Mouse (Mus musculus) 416B (cell line): Measurements from ENCODE around the gene Urb2.
A peak's percentile ranks its signal among the peaks of the same experiment; 100 is the strongest.
"Not testable (repeated sequence)": the region's sequence is repeated elsewhere in the genome, so short reads cannot be mapped to it uniquely, and the experiment has no call there.

Source experiments
- DNase-seq: peaks from one replicate; pipeline ENCODE4 v3.0.0; 2011; ENCODE audit warnings: low read depth

Urb2 gene

DNA sequence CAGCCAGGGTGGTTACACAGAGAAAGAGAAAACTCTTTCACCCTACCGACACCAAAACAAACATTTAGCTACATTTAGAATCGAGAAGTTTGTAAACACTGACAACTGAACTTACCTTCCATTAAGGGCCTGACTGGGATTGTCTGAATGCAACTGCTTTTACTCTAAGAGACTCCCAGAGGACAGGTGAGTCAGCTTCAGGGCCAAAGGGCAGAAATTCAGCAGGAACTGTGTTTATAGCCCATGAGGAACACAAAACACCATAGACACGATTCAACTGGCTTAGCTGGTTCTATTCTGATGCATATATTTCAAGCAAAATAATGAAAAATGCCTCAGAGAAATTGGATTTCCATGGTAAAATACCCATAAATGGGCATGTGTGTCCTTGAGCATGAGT is 6.6 kb upstream of the Urb2 start:
- no peak for DNase-seq

GRCm38 (mm10) chr8:124019782-124020181 is 1.5 kb upstream of the Urb2 start:
- peak; percentile 70 for DNase-seq

DNA sequence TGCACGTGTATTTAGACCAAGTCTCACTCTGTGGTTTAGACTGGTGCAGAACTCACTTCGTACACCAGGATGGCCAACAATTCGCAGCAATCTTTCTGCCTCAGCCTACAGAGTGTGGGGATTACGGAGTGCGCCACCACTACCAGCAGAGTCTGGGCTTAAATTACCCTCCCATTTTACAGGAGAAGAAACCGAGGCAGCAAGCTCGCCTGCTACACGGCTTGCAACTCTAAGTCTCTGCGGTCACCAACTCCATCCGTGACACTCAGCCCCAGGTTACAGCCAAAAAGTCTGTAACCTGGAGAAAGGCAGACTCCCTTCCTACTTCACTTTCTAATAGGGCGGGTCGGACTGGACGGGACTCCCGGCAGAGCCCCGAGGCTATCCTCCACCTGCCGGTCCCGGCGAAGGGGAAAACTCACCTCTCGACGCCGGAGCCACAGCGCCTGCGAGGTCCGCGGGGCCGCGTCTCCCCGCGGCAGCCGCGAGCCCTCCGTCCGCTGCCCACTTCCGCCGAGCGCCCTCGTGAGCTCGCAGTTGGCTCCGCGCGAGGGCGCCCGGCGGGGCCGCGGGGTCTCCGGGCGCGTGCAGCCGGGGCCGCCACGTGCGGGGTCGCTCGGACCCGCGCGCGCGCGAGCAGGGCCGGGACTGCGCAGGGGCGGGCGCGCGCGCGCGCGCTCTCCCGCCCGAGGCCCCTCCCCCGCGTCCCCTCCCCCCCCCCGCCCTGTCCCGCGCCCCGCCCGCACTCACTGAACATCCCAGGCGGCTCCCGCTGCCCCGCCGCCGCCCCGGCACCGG is 670 bp upstream of the Urb2 start:
- DNase-seq, result peak; percentile 73

GRCm38 (mm10) chr8:124026265-124026664 is 5.0 kb downstream of the Urb2 start:
- DNase-seq, result not testable (repeated sequence)

DNA sequence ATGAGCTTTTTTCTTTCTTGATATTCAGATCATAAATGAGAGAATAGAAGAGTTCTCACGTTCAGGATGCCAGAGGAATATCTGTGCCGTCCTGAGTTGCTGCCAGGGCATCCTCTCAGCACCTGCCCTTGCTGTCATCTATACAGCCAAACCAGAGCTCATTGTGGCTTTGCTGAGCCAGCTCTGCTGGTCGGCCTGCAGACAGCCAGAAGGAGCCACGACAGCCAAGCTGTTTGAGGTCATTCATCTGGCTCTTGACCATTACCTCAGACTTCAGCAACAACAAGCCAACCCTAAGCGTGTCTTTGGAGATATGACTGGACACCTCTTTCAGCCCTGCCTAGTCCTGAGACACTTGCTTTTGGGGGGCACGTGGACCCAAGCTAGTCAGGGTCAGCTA is 6.5 kb downstream of the Urb2 start:
- DNase-seq, result no peak

DNA sequence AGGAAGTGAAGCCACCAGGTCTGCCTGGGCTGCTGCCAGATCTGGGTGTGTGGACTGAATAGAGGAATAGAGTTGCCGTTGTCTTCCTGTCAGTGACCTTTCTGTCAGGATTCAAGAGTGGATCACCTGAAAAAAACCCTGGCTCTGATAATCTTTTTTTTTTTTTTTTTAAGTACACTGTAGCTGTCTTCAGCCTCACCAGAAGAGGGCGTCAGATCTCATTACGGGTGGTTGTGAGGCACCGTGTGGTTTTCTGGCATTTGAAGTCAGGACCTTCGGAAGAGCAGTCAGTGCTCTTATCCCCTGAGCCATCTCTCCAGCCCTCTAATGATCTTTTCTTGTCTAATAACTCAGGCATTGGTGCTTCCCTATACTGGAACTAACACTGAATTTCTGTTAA is 12.1 kb downstream of the Urb2 start:
- peak; percentile 45 for DNase-seq

DNA sequence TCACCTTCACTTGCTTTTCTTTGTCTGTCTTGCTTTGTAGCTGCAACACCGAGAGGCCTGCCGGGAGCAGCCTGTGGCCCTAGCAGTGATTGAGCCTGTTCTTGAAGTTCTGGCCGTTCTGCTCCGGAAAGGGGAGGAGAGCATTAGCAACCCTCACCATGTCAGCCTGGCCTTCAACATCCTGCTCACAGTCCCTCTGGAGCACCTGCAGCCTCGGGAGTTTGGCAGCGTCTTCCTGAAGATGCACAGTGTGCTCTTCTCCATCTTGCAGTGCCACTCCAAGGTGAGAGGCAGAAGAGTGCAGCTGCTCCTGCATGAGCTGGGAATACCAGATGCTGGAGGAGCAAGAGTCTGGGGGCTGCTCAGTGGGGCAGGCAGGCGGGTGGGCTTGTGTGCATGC is 16.8 kb downstream of the Urb2 start:
- DNase-seq, result no peak

- DNase-seq, result no peak
These were observed 18.0 kb downstream of the Urb2 start for GRCm38 (mm10) chr8:124039351-124039750.

GRCm38 (mm10) chr8:124042201-124042600 is 20.9 kb downstream of the Urb2 start:
- no peak for DNase-seq

DNA sequence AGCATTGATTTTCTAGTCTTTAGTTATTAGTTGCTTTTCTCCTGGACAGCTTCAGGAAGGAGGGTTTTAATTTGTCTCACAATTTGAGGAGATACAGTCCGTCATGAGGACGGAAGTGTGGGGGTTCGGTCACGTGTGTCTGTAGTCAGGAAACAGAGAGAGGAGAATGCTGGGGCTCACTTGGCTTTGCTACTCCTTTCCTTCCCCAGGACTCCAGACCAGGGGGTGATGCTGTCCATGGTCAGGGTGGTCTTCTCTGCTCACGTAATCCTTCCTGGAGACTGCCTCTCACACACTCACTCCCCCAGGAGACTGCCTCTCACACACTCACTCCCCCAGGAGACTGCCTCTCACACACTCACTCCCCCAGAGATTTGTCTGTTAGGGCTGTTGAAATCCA is 23.1 kb downstream of the Urb2 start:
- no peak for DNase-seq

- DNase-seq, result no peak
These were observed 23.6 kb downstream of the Urb2 start for GRCm38 (mm10) chr8:124044931-124045330.

DNA sequence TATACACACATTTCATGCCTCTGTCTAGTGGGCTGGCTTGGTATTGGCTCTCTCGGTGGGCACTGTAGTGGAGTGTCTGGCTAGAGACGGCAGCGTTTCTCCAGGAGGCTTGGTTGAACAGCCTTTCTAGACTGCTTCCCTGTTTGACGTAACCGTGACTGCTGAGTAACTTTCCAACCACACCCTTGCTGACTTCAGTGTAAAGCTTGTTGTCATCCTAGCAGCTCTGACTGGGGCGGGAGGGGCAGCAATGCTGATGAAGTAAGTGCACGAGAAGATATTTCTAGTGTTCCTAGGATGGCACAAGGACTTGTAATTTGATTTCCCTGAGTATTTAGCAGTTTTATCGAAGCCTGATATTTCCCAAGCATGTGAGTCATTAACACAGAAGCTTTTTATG is 24.5 kb downstream of the Urb2 start:
- peak; percentile 27 for DNase-seq

GRCm38 (mm10) chr8:124052110-124052509 is 30.8 kb downstream of the Urb2 start:
- peak; percentile 68 for DNase-seq

DNA sequence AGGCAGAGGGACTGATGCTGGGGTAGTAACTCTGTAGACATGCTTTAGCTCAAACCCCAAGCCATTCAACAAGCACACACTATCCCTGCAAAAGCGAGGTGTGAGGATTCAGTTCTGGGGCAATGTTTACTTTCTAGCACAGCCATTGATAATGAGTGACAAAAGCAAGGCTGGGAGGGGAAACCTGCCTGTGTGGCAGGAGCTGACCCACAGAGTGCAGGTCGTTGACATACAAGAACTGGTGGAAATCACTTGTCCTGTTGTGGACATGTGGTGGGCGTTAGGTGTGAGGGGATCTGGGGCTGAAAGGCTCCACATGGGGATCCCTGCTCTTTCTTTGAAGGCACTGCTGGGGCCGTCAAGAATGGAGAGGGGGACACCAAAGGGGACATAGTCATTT is 31.3 kb downstream of the Urb2 start:
- DNase-seq, result no peak

GRCm38 (mm10) chr8:124056832-124057655 is 35.7 kb downstream of the Urb2 start:
- DNase-seq, result peak; percentile 33

GRCm38 (mm10) chr8:124066325-124067058 is 45.2 kb downstream of the Urb2 start:
- DNase-seq, result peak; percentile 95

GRCm38 (mm10) chr8:124067059-124067750 is 45.9 kb downstream of the Urb2 start:
- DNase-seq, result peak; percentile 11

DNA sequence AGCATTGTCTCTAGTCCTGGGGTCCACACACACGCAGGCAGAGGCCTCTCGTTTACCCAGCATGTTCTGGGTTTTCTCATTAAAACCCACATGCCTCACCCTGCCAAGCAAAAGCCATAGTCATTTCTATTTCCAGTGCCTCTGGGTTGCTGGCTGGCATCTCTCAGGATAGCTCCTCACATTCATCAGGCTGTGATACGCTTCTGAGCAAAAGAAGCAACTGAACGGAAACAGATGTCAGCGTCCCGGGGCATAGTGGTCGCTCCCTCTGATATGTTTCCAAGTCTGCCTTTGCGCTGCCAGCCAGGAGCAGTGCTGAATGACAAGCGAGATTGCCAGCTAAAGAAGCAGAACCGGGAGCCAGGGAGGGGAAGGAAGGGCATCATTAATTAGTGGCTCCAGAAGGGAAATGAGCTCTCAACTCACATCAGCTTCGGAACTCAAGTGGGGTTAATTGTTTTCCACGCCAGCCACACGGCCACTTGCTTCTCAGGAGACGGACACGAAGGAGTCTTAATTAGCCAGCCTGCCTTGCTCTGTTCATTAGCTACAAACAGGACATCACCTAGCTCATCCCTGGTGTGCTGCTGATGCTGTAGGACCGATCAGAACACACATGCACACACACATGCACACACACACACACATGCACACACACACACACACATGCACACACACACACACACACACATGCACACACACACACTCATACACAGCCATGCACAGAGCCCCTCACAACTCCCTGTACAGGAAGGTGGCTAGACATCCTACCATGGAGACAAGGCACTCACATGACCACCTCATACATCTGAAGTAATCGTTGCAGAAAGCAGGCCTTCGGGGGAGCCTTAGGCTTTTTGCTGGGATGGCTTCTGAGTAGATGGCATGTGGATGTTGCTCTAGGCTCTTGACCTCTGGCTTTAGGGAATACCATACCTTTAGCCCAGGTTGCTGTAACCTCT is 49.3 kb downstream of the Urb2 start:
- DNase-seq, result peak; percentile 26

GRCm38 (mm10) chr8:124075977-124076376 is 54.7 kb downstream of the Urb2 start:
- DNase-seq, result no peak

DNA sequence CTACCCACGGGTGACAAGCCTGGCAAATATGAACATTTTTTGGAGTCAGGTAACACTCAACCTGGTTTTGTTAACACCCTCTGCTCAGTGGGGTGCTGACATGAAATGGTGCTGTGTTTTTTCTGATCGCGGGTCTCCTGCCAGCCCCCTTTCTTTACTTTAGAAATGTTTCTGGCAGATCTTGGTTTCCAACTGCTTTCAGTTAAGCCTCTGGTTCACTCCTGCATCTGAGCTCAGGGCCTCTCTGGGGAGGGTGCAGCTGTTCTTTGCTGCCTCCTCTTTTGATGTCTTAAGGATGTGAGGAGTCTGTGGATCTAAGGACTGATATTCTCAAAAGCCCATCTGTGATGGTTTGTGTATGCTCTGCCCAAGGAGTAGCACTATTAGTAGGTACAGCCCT is 55.1 kb downstream of the Urb2 start:
- no peak for DNase-seq

DNA sequence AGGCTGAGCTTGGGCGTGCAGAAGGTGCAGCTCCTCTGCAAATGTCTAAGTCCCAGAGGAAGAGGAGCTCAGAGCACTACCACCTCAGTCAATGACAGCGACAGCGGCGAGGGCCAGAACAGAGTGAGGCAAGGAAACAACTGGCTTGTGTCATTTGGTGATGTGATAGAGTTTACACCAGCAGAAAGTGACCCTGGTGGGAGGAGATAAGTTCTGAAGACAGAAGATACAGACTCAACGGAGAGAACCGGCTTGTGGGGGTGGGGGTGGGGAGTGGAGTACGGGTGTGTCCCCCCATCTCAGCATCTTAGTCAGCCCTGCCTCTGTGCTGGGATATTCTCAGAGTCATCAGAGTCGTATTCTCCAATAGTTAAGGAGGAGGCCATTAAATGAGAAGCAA is 56.1 kb downstream of the Urb2 start:
- DNase-seq, result no peak
